ENCODE assay signal across 10 mouse cellular contexts in the genomic region with DNA sequence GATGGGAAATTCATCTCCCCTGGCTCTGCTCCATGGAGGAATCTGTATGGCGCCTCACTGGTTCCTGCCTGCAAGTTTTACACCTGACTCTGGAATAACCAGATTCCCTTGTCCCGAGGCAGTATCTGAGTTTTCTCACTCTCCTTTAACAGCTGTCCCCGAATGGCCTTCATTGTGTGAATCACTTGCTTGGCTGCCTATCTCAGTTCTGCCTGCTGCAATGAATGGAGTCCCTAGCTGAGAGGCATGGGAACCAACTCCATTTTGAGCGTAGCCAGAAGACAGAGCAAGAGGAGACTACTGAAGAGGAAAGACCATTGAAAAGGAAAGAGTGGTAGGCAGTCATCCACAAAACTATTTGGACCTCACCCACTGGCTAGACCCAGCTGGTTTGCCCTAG. TPM values are rescaled to one million over a fixed set of nuclear protein-coding genes. Genes with fewer than 3 reads are reported as not detected.
"Had no signal": no experiment of that assay in that cellular context is flagged by ENCODE, and none has a peak within 500 bp of the region (broad histone marks: within the 10 kb centered on the region; RNA-seq: fewer than 3 reads in every experiment).

No protein-coding gene starts in this region.

- ATAC-seq: liver, postnatal 0 days; midbrain, embryonic 15.5 days had no signal

- DNase-seq: kidney, adult 8-10 months; kidney, postnatal 14 days; left cerebral cortex, postnatal 4 days; liver, postnatal 0 days; lung, embryonic 14.5 days; right cerebral cortex, adult 18-20 months; right cerebral cortex, postnatal 14 days; spleen, adult 18-20 months; thymus, postnatal 25 days had no signal

RNA-seq across cellular contexts. Expression of gene Scd4, which starts 59.2 kb away (rescaled TPM):
- polyA plus RNA-seq: liver, postnatal 0 days; lung, embryonic 14.5 days had no signal
